In genomic region chr8:78431356-78431755, GRCm38 (mm10) we compare ENCODE assay signal across 9 mouse cellular contexts. TPM values are rescaled to one million over a fixed set of nuclear protein-coding genes. Genes with fewer than 3 reads are reported as not detected.
DNase-seq lines count a peak whose midpoint lies in the region; ATAC-seq and TF ChIP-seq lines count a peak whose summit lies in the region.
"Had no signal": no experiment of that assay in that cellular context is flagged by ENCODE, and none has a peak within 500 bp of the region (broad histone marks: within the 10 kb centered on the region; RNA-seq: fewer than 3 reads in every experiment).

No protein-coding gene starts in this region.

- no peak overlapping the region for H3K4me3 ChIP-seq in heart, adult 2 months
- H3K4me3 ChIP-seq in layer of hippocampus, adult 2 months = no peak overlapping the region

- H3K36me3 ChIP-seq in heart, adult 2 months (ENCODE audit: control insufficient read depth, insufficient read depth, low read length) = no peaks in the 10 kb centered on the region

- no peaks in the 10 kb centered on the region for H3K4me1 ChIP-seq in heart, adult 2 months (ENCODE audit: control insufficient read depth, insufficient read depth, low read length)

- TF ChIP-seq EP300 in heart, adult 2 months (IDR thresholded peaks at IDR 0.05; ENCODE audit: insufficient read depth, low read depth, low read length) = no peak

- no peaks in the 10 kb centered on the region for H3K79me2 ChIP-seq in heart, adult 2 months (replicated peaks; ENCODE audit: control insufficient read depth, insufficient read depth, low read length)

- H3K27me3 ChIP-seq in heart, adult 2 months (ENCODE audit: control insufficient read depth, insufficient read depth, low read length) = peaks cover 21% of the 10 kb centered on the region

- DNase-seq in heart, postnatal 10 days = peak; percentile 61 to 73
- DNase-seq in heart, adult 2 months = no peak
- peak; percentile 4 for DNase-seq in A20 (ENCODE audit: low read depth, low spot score)
- DNase-seq in c-Kit-positive CD71-positive TER-119-positive erythroid progenitor cells, embryonic 14.5 days (ENCODE audit: low spot score) = peak; percentile 6
- peak; percentile 66 for DNase-seq in lung, postnatal 10 days
- no peak for DNase-seq in layer of hippocampus, adult 2 months (ENCODE audit: low spot score in 2 of 2)

- no peak for ATAC-seq in cerebellum, adult (ENCODE audit: insufficient number of reproducible peaks, low FRiP score, low TSS enrichment)
- ATAC-seq in CD4-positive, CD25-positive, alpha-beta regulatory T cell, adult 4 months = no peak

- H3K9ac ChIP-seq in heart, adult 2 months (ENCODE audit: low read depth, low read length) = no peak overlapping the region

- no peak for TF ChIP-seq CTCF in heart, adult 2 months (IDR thresholded peaks at IDR 0.05)
- no peak for TF ChIP-seq CTCF in layer of hippocampus, adult 2 months (conservative IDR thresholded peaks at IDR 0.05)

- intact Hi-C loops in heart, postnatal 10 days (cut with DNase I) = loop anchor here (5.0 kb wide), 1 partner anchor 216 kb away; no protein-coding TSS in a partner anchor
- intact Hi-C loops in heart, adult 2 months (cut with DNase I) = loop anchor here (10.0 kb wide), 1 partner anchor 213 kb away; no protein-coding TSS in a partner anchor

- no peak overlapping the region for H3K27ac ChIP-seq in heart, adult 2 months
- no peak overlapping the region for H3K27ac ChIP-seq in layer of hippocampus, adult 2 months

- no peak for TF ChIP-seq POLR2A in heart, adult 2 months (IDR thresholded peaks at IDR 0.05; ENCODE audit: insufficient read depth, low read depth, low read length)

- WGBS in heart, adult 2 months = 5% methylated on average over 4 of the region's 4 CpGs

RNA-seq across cellular contexts. Expression of gene Pou4f2, which starts 5.1 kb away (rescaled TPM):
- total RNA-seq in heart, postnatal 10 days (2021) = not detected
- not detected for total RNA-seq in heart, adult 2 months (2021)
- polyA plus RNA-seq in heart, adult 2 months (2012; rRNA removed) = not detected in 2 replicates
- total RNA-seq in layer of hippocampus, adult 2 months (2021) = not detected
- polyA plus RNA-seq in CD4-positive, CD25-positive, alpha-beta regulatory T cell, adult 4 months (2017; shearing (Covaris generic)) = not detected
- total RNA-seq: heart, adult 18-20 months had no signal

Comparison
In these comparisons a context has a peak if more than half of its experiments do, and no peak if none do; other contexts are left out.
1. DNase-seq: peak in heart, postnatal 10 days (2 of 2), A20 (single experiment), c-Kit-positive CD71-positive TER-119-positive erythroid progenitor cells, embryonic 14.5 days (single experiment) and lung, postnatal 10 days (single experiment); none in heart, adult 2 months (0 of 2) and layer of hippocampus, adult 2 months (0 of 2).